Mouse (Mus musculus) erythroblast, embryonic 14.5 days (primary cell): Measurements from ENCODE around the gene Plekha7. TPM values are rescaled to one million over a fixed set of nuclear protein-coding genes. Genes with fewer than 3 reads are reported as not detected.

Experiments
- H3K27me3 ChIP-seq: 2 replicates; pipeline ENCODE4 v1.6.1; 2012; ENCODE audit warnings: inconsistent platforms; ENCODE audit not compliant: control insufficient read depth
- H3K36me3 ChIP-seq: 2 replicates; pipeline ENCODE4 v1.6.1; 2012; ENCODE audit warnings: mild to moderate bottlenecking, inconsistent platforms; ENCODE audit not compliant: control insufficient read depth
- H3K4me1 ChIP-seq: 2 replicates; pipeline ENCODE4 v1.6.1; 2012; ENCODE audit warnings: inconsistent platforms; ENCODE audit not compliant: control insufficient read depth
- H3K4me3 ChIP-seq: replicated peaks from 2 replicates; pipeline ENCODE3; 2012; ENCODE audit warnings: moderate library complexity, mild to moderate bottlenecking, inconsistent platforms
- H3K9me3 ChIP-seq: 2 replicates; pipeline ENCODE4 v1.6.1; 2012; ENCODE audit warnings: low read length, inconsistent platforms, mixed read lengths; ENCODE audit not compliant: control insufficient read depth
- GATA1 ChIP-seq: IDR thresholded peaks from 2 replicates; pipeline ENCODE4 v1.6.1; 2012; ENCODE audit warnings: low read length, inconsistent platforms, mixed read lengths
- TAL1 ChIP-seq: IDR thresholded peaks from 3 replicates; pipeline ENCODE4 v1.6.1; 2012; ENCODE audit warnings: low read length, inconsistent platforms, mixed read lengths
- polyA plus RNA-seq: library from polyadenylated mRNA; stranded (reverse); fragments of >175 nt; gene quantifications from 2 replicates; pipeline ENCODE4 v1.2.3, GENCODE M21; 2012

Plekha7 gene
- polyA plus RNA-seq, 1 experiment, result 0.19 TPM

GRCm38 (mm10) chr7:116236608-116237007 is 71.6 kb downstream of the Plekha7 start:
- H3K36me3 ChIP-seq, result no peaks in the 10 kb centered on the region
- no peaks in the 10 kb centered on the region for H3K9me3 ChIP-seq
- TF ChIP-seq TAL1, result no peak
- no peak for TF ChIP-seq GATA1
- H3K27me3 ChIP-seq, result peaks cover 24% of the 10 kb centered on the region
- no peaks in the 10 kb centered on the region for H3K4me1 ChIP-seq
- no peak overlapping the region for H3K4me3 ChIP-seq

- Histone ChIP-seq H3K4me1 (no peaks in the 10 kb centered on the region), H3K27me3 (peaks cover 24% of the 10 kb centered on the region), H3K4me3 (no peak overlapping the region), H3K9me3 (no peaks in the 10 kb centered on the region), H3K36me3 (no peaks in the 10 kb centered on the region)
- TF ChIP-seq TAL1 (no peak), GATA1 (no peak)
These were observed 73.8 kb downstream of the Plekha7 start for GRCm38 (mm10) chr7:116234287-116234806.

- Histone ChIP-seq H3K27me3 (peaks cover 3% of the 10 kb centered on the region), H3K4me1 (no peaks in the 10 kb centered on the region), H3K9me3 (no peaks in the 10 kb centered on the region), H3K4me3 (no peak overlapping the region), H3K36me3 (no peaks in the 10 kb centered on the region)
- no peak for TF ChIP-seq TAL1
- no peak for TF ChIP-seq GATA1
These were observed 77.2 kb downstream of the Plekha7 start for GRCm38 (mm10) chr7:116230811-116231609.

GRCm38 (mm10) chr7:116226877-116227282 is 81.3 kb downstream of the Plekha7 start:
- H3K4me3 ChIP-seq, result no peak overlapping the region
- TF ChIP-seq TAL1, result no peak
- TF ChIP-seq GATA1, result no peak
- no peaks in the 10 kb centered on the region for H3K9me3 ChIP-seq
- H3K27me3 ChIP-seq, result no peaks in the 10 kb centered on the region
- H3K4me1 ChIP-seq, result no peaks in the 10 kb centered on the region
- no peaks in the 10 kb centered on the region for H3K36me3 ChIP-seq

- H3K4me3 ChIP-seq, result no peak overlapping the region
- H3K9me3 ChIP-seq, result no peaks in the 10 kb centered on the region
- TF ChIP-seq TAL1 (no peak), GATA1 (no peak)
- no peaks in the 10 kb centered on the region for H3K36me3 ChIP-seq
- no peaks in the 10 kb centered on the region for H3K4me1 ChIP-seq
- H3K27me3 ChIP-seq, result no peaks in the 10 kb centered on the region
These were observed 81.9 kb downstream of the Plekha7 start for GRCm38 (mm10) chr7:116226316-116226715.

GRCm38 (mm10) chr7:116224543-116224942 is 83.6 kb downstream of the Plekha7 start:
- TF ChIP-seq GATA1, result no peak
- no peak for TF ChIP-seq TAL1

GRCm38 (mm10) chr7:116223010-116223783 is 85.0 kb downstream of the Plekha7 start:
- Histone ChIP-seq H3K27me3 (no peaks in the 10 kb centered on the region), H3K9me3 (no peaks in the 10 kb centered on the region)

More at GRCm38 (mm10) chr7:116224543-116224942, 83.6 kb downstream of the Plekha7 start:
- H3K36me3 ChIP-seq, result no peaks in the 10 kb centered on the region
- H3K27me3 ChIP-seq, result no peaks in the 10 kb centered on the region
- H3K9me3 ChIP-seq, result no peaks in the 10 kb centered on the region
- H3K4me1 ChIP-seq, result no peaks in the 10 kb centered on the region
- H3K4me3 ChIP-seq, result no peak overlapping the region

GRCm38 (mm10) chr7:116222288-116223009 is 85.7 kb downstream of the Plekha7 start:
- no peaks in the 10 kb centered on the region for H3K27me3 ChIP-seq
- H3K4me3 ChIP-seq, result no peak overlapping the region
- no peaks in the 10 kb centered on the region for H3K9me3 ChIP-seq
- no peaks in the 10 kb centered on the region for H3K36me3 ChIP-seq
- TF ChIP-seq GATA1 (no peak), TAL1 (no peak)
- no peaks in the 10 kb centered on the region for H3K4me1 ChIP-seq

More at GRCm38 (mm10) chr7:116223010-116223783, 85.0 kb downstream of the Plekha7 start:
- H3K4me3 ChIP-seq, result no peak overlapping the region
- H3K4me1 ChIP-seq, result no peaks in the 10 kb centered on the region
- H3K36me3 ChIP-seq, result no peaks in the 10 kb centered on the region
- TF ChIP-seq GATA1 (no peak), TAL1 (no peak)
